Mouse (Mus musculus) myocyte (in vitro differentiated cells): ENCODE measurements at regions not wholly inside any gene's neighbourhood (a gene's known extent, or its start where the extent isn't known, plus 50 kb on each side); places are given as distances from the start of the nearest gene placed in this dataset.

Experiments used
- H3K27me3 ChIP-seq: one replicate; pipeline ENCODE4 v1.6.1; 2011; ENCODE audit not compliant: control insufficient read depth, insufficient read depth, insufficient read length
- H3K36me3 ChIP-seq: one replicate; pipeline ENCODE4 v1.6.1; 2011; ENCODE audit not compliant: control insufficient read depth, insufficient read depth
- H3K4me2 ChIP-seq: one replicate; pipeline ENCODE4 v1.6.1; 2011; ENCODE audit warnings: low read depth, control low read depth
- H3K4me3 ChIP-seq: one replicate; pipeline ENCODE4 v1.5.1; 2011; ENCODE audit warnings: mild to moderate bottlenecking, control low read depth, moderate library complexity
- H3K79me2 ChIP-seq: one replicate; pipeline ENCODE4 v1.6.1; 2011; ENCODE audit not compliant: control insufficient read depth, insufficient read depth
- H3ac ChIP-seq: one replicate; pipeline ENCODE4 v1.6.1; 2011; ENCODE audit not compliant: control insufficient read depth, insufficient read length
- CEBPB ChIP-seq: IDR thresholded peaks from 2 replicates; pipeline ENCODE4 v1.6.1; 2011; ENCODE audit warnings: mild to moderate bottlenecking, moderate library complexity; ENCODE audit not compliant: poor library complexity, insufficient read depth, severe bottlenecking
- E2F4 ChIP-seq: IDR thresholded peaks from one replicate; pipeline ENCODE4 v1.6.1; 2011; ENCODE audit warnings: mild to moderate bottlenecking, control low read depth, moderate library complexity; ENCODE audit not compliant: insufficient read depth
- MAX ChIP-seq: IDR thresholded peaks from one replicate; pipeline ENCODE4 v1.6.1; 2011; ENCODE audit warnings: low read depth, mild to moderate bottlenecking, control low read depth
- MYOD1 ChIP-seq, 3 experiments: IDR thresholded peaks; one replicate each; pipeline ENCODE4 v1.6.1; 2011; ENCODE audit warnings: control low read depth in 2 of 3, low read depth in 2 of 3, mild to moderate bottlenecking in 2 of 3, moderate library complexity in 1 of 3; ENCODE audit not compliant: insufficient read length in 2 of 3, control insufficient read depth in 1 of 3
- MYOG ChIP-seq, 3 experiments: IDR thresholded peaks; one replicate each; pipeline ENCODE4 v1.6.1; 2011; ENCODE audit warnings: control low read depth in 2 of 3, low read depth in 2 of 3, mild to moderate bottlenecking in 2 of 3; ENCODE audit not compliant: insufficient read length in 2 of 3, control insufficient read depth in 1 of 3, insufficient read depth in 1 of 3
- POLR2A ChIP-seq: IDR thresholded peaks from one replicate; pipeline ENCODE4 v1.6.1; 2011; ENCODE audit warnings: low read depth, mild to moderate bottlenecking, control low read depth, moderate library complexity; ENCODE audit not compliant: insufficient read length
- POLR2AphosphoS2 ChIP-seq: IDR thresholded peaks from one replicate; pipeline ENCODE4 v1.6.1; 2011; ENCODE audit warnings: low read depth, control low read depth; ENCODE audit not compliant: insufficient read length
- REST ChIP-seq: IDR thresholded peaks from one replicate; pipeline ENCODE4 v1.6.1; 2011; ENCODE audit warnings: mild to moderate bottlenecking, control low read depth, moderate library complexity; ENCODE audit not compliant: insufficient read depth, insufficient read length
- SRF ChIP-seq: IDR thresholded peaks from one replicate; pipeline ENCODE4 v1.6.1; 2011; ENCODE audit warnings: low read depth; ENCODE audit not compliant: control insufficient read depth, insufficient read length
- TCF12 ChIP-seq: IDR thresholded peaks from one replicate; pipeline ENCODE4 v1.6.1; 2011; ENCODE audit warnings: mild to moderate bottlenecking, control low read depth; ENCODE audit not compliant: poor library complexity, insufficient read depth, severe bottlenecking
- TCF3 ChIP-seq: IDR thresholded peaks from one replicate; pipeline ENCODE4 v1.6.1; 2011; ENCODE audit warnings: low read depth, control low read depth; ENCODE audit not compliant: insufficient read length
- USF1 ChIP-seq: IDR thresholded peaks from one replicate; pipeline ENCODE4 v1.6.1; 2011; ENCODE audit warnings: low read depth, mild to moderate bottlenecking, control low read depth, moderate library complexity

GRCm38 (mm10) chr6:35853993-35854392, 314.3 kb upstream of the Mtpn start:
- TF ChIP-seq MYOG (IDR thresholded peaks at IDR 0.05; ENCODE audit: control insufficient read depth in 1 of 3, insufficient read depth in 1 of 3, insufficient read length in 2 of 3, low read depth in 2 of 3) = no peak
- H3K36me3 ChIP-seq = no peaks in the 10 kb centered on the region

GRCm38 (mm10) chr6:35816657-35817056, 277.0 kb upstream of the Mtpn start:
- no peaks in the 10 kb centered on the region for H3K79me2 ChIP-seq
- H3K4me2 ChIP-seq = no peak overlapping the region
- H3K4me3 ChIP-seq = no peak overlapping the region
- no peak for TF ChIP-seq E2F4
- TF ChIP-seq MYOD1 (IDR thresholded peaks at IDR 0.05; ENCODE audit: control insufficient read depth in 1 of 3, insufficient read length in 2 of 3, low read depth in 2 of 3) = no peak
- TF ChIP-seq POLR2A = no peak
- TF ChIP-seq REST = no peak
- TF ChIP-seq TCF12 = no peak
- TF ChIP-seq MAX = no peak
- TF ChIP-seq MYOG (IDR thresholded peaks at IDR 0.05; ENCODE audit: control insufficient read depth in 1 of 3, insufficient read depth in 1 of 3, insufficient read length in 2 of 3, low read depth in 2 of 3) = no peak
- no peaks in the 10 kb centered on the region for H3K36me3 ChIP-seq
- no peak overlapping the region for H3ac ChIP-seq
- no peaks in the 10 kb centered on the region for H3K27me3 ChIP-seq

More at GRCm38 (mm10) chr6:35853993-35854392, 314.3 kb upstream of the Mtpn start:
- Histone ChIP-seq H3ac (no peak overlapping the region), H3K4me3 (no peak overlapping the region), H3K4me2 (no peak overlapping the region), H3K79me2 (no peaks in the 10 kb centered on the region), H3K27me3 (no peaks in the 10 kb centered on the region)

GRCm38 (mm10) chr6:35814476-35814875, 274.8 kb upstream of the Mtpn start:
- Histone ChIP-seq H3K79me2 (no peaks in the 10 kb centered on the region), H3K36me3 (no peaks in the 10 kb centered on the region), H3ac (no peak overlapping the region), H3K4me2 (no peak overlapping the region), H3K4me3 (no peak overlapping the region), H3K27me3 (no peaks in the 10 kb centered on the region)
- TF ChIP-seq POLR2AphosphoS2 (no peak), POLR2A (no peak), SRF (no peak), USF1 (no peak), REST (no peak), MYOG (IDR thresholded peaks at IDR 0.05; ENCODE audit: control insufficient read depth in 1 of 3, insufficient read depth in 1 of 3, insufficient read length in 2 of 3, low read depth in 2 of 3) (no peak), TCF3 (no peak), MAX (no peak), E2F4 (no peak), CEBPB (no peak)

- Histone ChIP-seq H3K79me2 (no peaks in the 10 kb centered on the region), H3K27me3 (no peaks in the 10 kb centered on the region), H3K4me3 (no peak overlapping the region), H3K36me3 (no peaks in the 10 kb centered on the region), H3K4me2 (no peak overlapping the region), H3ac (no peak overlapping the region)
- no peak for TF ChIP-seq USF1
- TF ChIP-seq SRF = no peak
- no peak for TF ChIP-seq TCF3
- TF ChIP-seq POLR2A = no peak
- TF ChIP-seq REST = no peak
- TF ChIP-seq MYOD1 (IDR thresholded peaks at IDR 0.05; ENCODE audit: control insufficient read depth in 1 of 3, insufficient read length in 2 of 3, low read depth in 2 of 3) = no peak
- no peak for TF ChIP-seq POLR2AphosphoS2
- TF ChIP-seq MYOG (IDR thresholded peaks at IDR 0.05; ENCODE audit: control insufficient read depth in 1 of 3, insufficient read depth in 1 of 3, insufficient read length in 2 of 3, low read depth in 2 of 3) = no peak
- TF ChIP-seq MAX = no peak
- TF ChIP-seq TCF12 = no peak
- no peak for TF ChIP-seq CEBPB
- TF ChIP-seq E2F4 = no peak
Observed at GRCm38 (mm10) chr6:35805738-35806137, 266.1 kb upstream of the Mtpn start.

- Histone ChIP-seq H3ac (no peak overlapping the region), H3K27me3 (no peaks in the 10 kb centered on the region), H3K36me3 (no peaks in the 10 kb centered on the region), H3K4me2 (no peak overlapping the region), H3K79me2 (no peaks in the 10 kb centered on the region), H3K4me3 (no peak overlapping the region)
- TF ChIP-seq TCF12 = no peak
- TF ChIP-seq MAX = no peak
- no peak for TF ChIP-seq MYOG (IDR thresholded peaks at IDR 0.05; ENCODE audit: control insufficient read depth in 1 of 3, insufficient read depth in 1 of 3, insufficient read length in 2 of 3, low read depth in 2 of 3)
- TF ChIP-seq CEBPB = no peak
- no peak for TF ChIP-seq POLR2AphosphoS2
- no peak for TF ChIP-seq REST
- no peak for TF ChIP-seq MYOD1 (IDR thresholded peaks at IDR 0.05; ENCODE audit: control insufficient read depth in 1 of 3, insufficient read length in 2 of 3, low read depth in 2 of 3)
- TF ChIP-seq POLR2A = no peak
- no peak for TF ChIP-seq SRF
Observed at GRCm38 (mm10) chr6:35804041-35804440, 264.4 kb upstream of the Mtpn start.
